Mouse (Mus musculus): ENCODE data around the gene Tcf25. TPM values are rescaled to one million over a fixed set of nuclear protein-coding genes. Genes with fewer than 3 reads are reported as not detected.
A peak's percentile ranks its signal among the peaks of the same experiment; 100 is the strongest.

The Tcf25 gene
- polyA plus RNA-seq (2017; shearing (Covaris generic)), result 100 to 1,000 TPM in 1 of 3 experiments, 10 to 100 TPM in 2; 74.2 to 106 (median 94.3) TPM

- peak; percentile 86 for ATAC-seq
Measured at GRCm38 (mm10) chr8:123373403-123374238, at the start of gene Tcf25. Tcf25 (plus strand) TSS chr8:123373753.

- ATAC-seq, result no peak
Measured at GRCm38 (mm10) chr8:123328552-123328951, 45.0 kb upstream of the Tcf25 start.

GRCm38 (mm10) chr8:123329350-123329749, 44.2 kb upstream of the Tcf25 start:
- ATAC-seq, result no peak

GRCm38 (mm10) chr8:123329961-123330360, 43.6 kb upstream of the Tcf25 start:
- ATAC-seq, result no peak

- ATAC-seq, result no peak
Measured at GRCm38 (mm10) chr8:123330701-123331100, 42.9 kb upstream of the Tcf25 start.

- no peak for ATAC-seq
Measured at GRCm38 (mm10) chr8:123331301-123331700, 42.3 kb upstream of the Tcf25 start.

GRCm38 (mm10) chr8:123331810-123332209, 41.7 kb upstream of the Tcf25 start:
- ATAC-seq, result no peak

GRCm38 (mm10) chr8:123332262-123333090, 41.1 kb upstream of the Tcf25 start, which contains the start of gene Spire2:
Spire2 (plus strand) TSS chr8:123332713.
- ATAC-seq, result peak; percentile 85

- no peak for ATAC-seq
Measured at GRCm38 (mm10) chr8:123333091-123333587, 40.4 kb upstream of the Tcf25 start.

GRCm38 (mm10) chr8:123333864-123334263, 39.7 kb upstream of the Tcf25 start:
- no peak for ATAC-seq

- no peak for ATAC-seq
Measured at GRCm38 (mm10) chr8:123334467-123334866, 39.1 kb upstream of the Tcf25 start.

GRCm38 (mm10) chr8:123337475-123337874, 36.1 kb upstream of the Tcf25 start:
- ATAC-seq, result no peak

- ATAC-seq, result no peak
Measured at GRCm38 (mm10) chr8:123340071-123340470, 33.5 kb upstream of the Tcf25 start.

- no peak for ATAC-seq
Measured at GRCm38 (mm10) chr8:123341040-123342015, 32.2 kb upstream of the Tcf25 start.

- no peak for ATAC-seq
Measured at GRCm38 (mm10) chr8:123342253-123342652, 31.3 kb upstream of the Tcf25 start.

GRCm38 (mm10) chr8:123342911-123343310, 30.6 kb upstream of the Tcf25 start:
- no peak for ATAC-seq

- ATAC-seq, result no peak
Measured at GRCm38 (mm10) chr8:123343422-123343821, 30.1 kb upstream of the Tcf25 start.

GRCm38 (mm10) chr8:123345135-123345534, 28.4 kb upstream of the Tcf25 start:
- ATAC-seq, result no peak

- ATAC-seq, result no peak
Measured at GRCm38 (mm10) chr8:123345856-123346255, 27.7 kb upstream of the Tcf25 start.

GRCm38 (mm10) chr8:123347293-123347692, 26.3 kb upstream of the Tcf25 start:
- ATAC-seq, result no peak

- ATAC-seq, result no peak
Measured at GRCm38 (mm10) chr8:123348237-123348843, 25.2 kb upstream of the Tcf25 start.

- no peak for ATAC-seq
Measured at GRCm38 (mm10) chr8:123349073-123349472, 24.5 kb upstream of the Tcf25 start.
